Mouse (Mus musculus): Measurements from ENCODE around the gene Pou3f4. TPM values are rescaled to one million over a fixed set of nuclear protein-coding genes. Genes with fewer than 3 reads are reported as not detected.
"Not testable (repeated sequence)": the region's sequence is repeated elsewhere in the genome, so short reads cannot be mapped to it uniquely, and the experiment has no call there.

The Pou3f4 gene
- polyA plus RNA-seq (2014; fragmentation: Nextera tagmentation; extraction: Ambion mirVana) = 7.5 and 7.6 TPM in 2 replicates

DNA sequence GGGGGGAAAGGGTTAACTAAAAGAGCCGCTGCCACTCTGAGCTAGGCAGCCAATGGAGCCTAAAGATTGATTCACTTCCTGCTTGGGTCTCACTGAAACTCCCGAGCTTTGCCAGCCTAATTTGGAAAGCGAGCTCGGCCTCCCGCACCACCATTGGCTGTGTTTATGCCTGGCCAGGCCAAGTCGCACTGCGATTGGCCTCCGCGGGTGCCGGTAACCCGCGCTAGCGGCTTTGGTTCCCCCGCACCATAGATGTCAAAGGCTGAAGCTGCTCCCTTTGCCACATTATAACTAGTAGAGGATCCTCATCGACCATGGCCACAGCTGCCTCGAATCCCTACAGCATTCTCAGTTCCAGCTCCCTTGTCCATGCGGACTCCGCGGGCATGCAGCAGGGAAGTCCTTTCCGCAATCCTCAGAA is at the start of gene Pou3f4:
TSS of gene Pou3f4 (plus strand) at position 130 of the 421 bp plus-strand sequence.
- no peaks in the 10 kb centered on the region for H3K9me3 ChIP-seq (ENCODE audit: control insufficient read depth, low read length)
- peak within 1 kb of the TSS; percentile 74 for H3K9ac ChIP-seq
- 14% methylated on average over 20 of the region's 20 CpGs for WGBS
- peak within 1 kb of the TSS; percentile 88 for H3K27ac ChIP-seq
- ATAC-seq (ENCODE audit: low FRiP score) (peak; percentile 91), DNase-seq (ENCODE audit: low spot score) (peak; percentile 81)
- H3K4me3 ChIP-seq (replicated peaks; ENCODE audit: low read length) = peak within 1 kb of the TSS; percentile 62
- H3K4me2 ChIP-seq (replicated peaks) = peak within 1 kb of the TSS; percentile 54
- H3K27me3 ChIP-seq (ENCODE audit: control insufficient read depth, insufficient read depth, low read length) = no peaks in the 10 kb centered on the region
- no peaks in the 10 kb centered on the region for H3K36me3 ChIP-seq (replicated peaks; ENCODE audit: control insufficient read depth, insufficient read depth)
- H3K4me1 ChIP-seq (replicated peaks; ENCODE audit: control insufficient read depth, insufficient read depth, low read length) = no peaks in the 10 kb centered on the region; the same call in 1 of the 2 replicates

DNA sequence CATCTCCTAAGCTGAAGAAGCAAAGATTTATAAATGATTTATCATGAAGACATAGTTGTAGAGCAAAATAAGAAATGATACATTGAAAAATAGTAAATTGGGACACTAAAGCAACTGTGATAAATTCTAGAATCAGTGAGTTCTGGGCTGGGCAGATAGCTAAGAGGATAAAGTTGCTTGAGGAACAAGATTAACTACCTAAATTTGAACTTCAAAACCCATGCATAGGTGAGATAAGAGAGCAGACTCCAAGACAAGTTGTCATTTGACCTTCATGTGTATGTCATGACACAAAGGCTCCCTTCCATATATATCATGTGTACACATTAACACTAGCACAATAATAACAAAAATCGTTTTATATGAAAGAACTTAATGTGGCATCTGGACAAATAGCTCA is 48.1 kb upstream of the Pou3f4 start:
- Histone ChIP-seq H3K27me3 (ENCODE audit: control insufficient read depth, insufficient read depth, low read length) (no peaks in the 10 kb centered on the region), H3K27ac (no peak overlapping the region), H3K36me3 (replicated peaks; ENCODE audit: control insufficient read depth, insufficient read depth) (no peaks in the 10 kb centered on the region), H3K4me3 (replicated peaks; ENCODE audit: low read length) (no peak overlapping the region), H3K9me3 (ENCODE audit: control insufficient read depth, low read length) (no peaks in the 10 kb centered on the region), H3K9ac (no peak overlapping the region), H3K4me2 (replicated peaks) (no peak overlapping the region), H3K4me1 (replicated peaks; ENCODE audit: control insufficient read depth, insufficient read depth, low read length) (no peaks in the 10 kb centered on the region)
- DNase-seq (ENCODE audit: low spot score) (no peak), ATAC-seq (ENCODE audit: low FRiP score) (no peak)
- WGBS = 64% methylated on average over 1 of the region's 1 CpGs

DNA sequence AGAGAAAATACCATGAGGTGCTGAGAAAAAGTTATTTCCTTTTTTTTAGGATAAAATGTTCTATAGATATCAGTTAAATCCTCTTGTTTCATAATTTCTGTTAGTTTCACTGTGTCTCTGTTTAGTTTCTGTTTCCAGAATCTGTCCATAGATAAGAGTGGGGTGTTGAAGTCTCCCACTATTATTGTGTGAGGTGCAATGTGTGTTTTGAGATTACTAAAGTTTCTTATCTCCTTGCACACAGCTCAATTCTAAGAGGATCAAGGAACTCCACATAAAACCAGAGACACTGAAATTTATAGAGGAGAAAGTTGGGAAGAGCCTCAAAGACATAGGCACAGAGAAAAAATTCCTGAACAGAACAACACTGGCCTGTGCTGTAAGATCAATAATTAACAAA is 39.3 kb upstream of the Pou3f4 start:
- ATAC-seq (ENCODE audit: low FRiP score); H3K36me3 ChIP-seq (replicated peaks; ENCODE audit: control insufficient read depth, insufficient read depth); H3K4me3 ChIP-seq (replicated peaks; ENCODE audit: low read length); H3K9ac ChIP-seq; H3K27me3 ChIP-seq (ENCODE audit: control insufficient read depth, insufficient read depth, low read length); DNase-seq (ENCODE audit: low spot score); H3K4me1 ChIP-seq (replicated peaks; ENCODE audit: control insufficient read depth, insufficient read depth, low read length); H3K4me2 ChIP-seq (replicated peaks); H3K9me3 ChIP-seq (ENCODE audit: control insufficient read depth, low read length); H3K27ac ChIP-seq: not testable (repeated sequence)

DNA sequence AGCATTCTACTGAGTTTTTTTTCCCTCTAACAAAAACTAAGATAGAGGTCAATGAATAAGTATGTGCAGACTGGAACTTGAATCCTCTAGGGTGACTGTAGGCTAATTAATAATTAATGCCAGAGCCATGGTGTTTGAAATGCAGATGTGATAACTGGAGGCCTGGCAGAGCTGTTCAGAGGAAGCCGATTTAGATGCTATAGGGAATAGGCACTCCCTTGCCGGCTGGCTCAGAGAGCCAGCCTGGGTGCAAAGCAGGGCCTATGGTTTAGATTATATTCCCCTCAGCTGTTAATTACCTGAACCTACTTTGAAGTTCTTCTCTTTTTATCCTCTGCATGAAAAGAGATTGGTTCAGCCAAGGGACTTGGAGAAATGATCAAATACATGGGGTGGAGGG is 11.6 kb upstream of the Pou3f4 start:
- H3K27ac ChIP-seq = no peak overlapping the region
- DNase-seq (ENCODE audit: low spot score) (no peak), ATAC-seq (ENCODE audit: low FRiP score) (peak; percentile 74; the same call in 1 of the 2 replicates)
- no peak overlapping the region for H3K4me2 ChIP-seq (replicated peaks)
- no peak overlapping the region for H3K4me3 ChIP-seq (replicated peaks; ENCODE audit: low read length)
- no peaks in the 10 kb centered on the region for H3K9me3 ChIP-seq (ENCODE audit: control insufficient read depth, low read length)
- 30% methylated on average over 2 of the region's 2 CpGs for WGBS
- no peak overlapping the region for H3K9ac ChIP-seq
- H3K27me3 ChIP-seq (ENCODE audit: control insufficient read depth, insufficient read depth, low read length) = no peaks in the 10 kb centered on the region
- no peaks in the 10 kb centered on the region for H3K4me1 ChIP-seq (replicated peaks; ENCODE audit: control insufficient read depth, insufficient read depth, low read length)
- no peaks in the 10 kb centered on the region for H3K36me3 ChIP-seq (replicated peaks; ENCODE audit: control insufficient read depth, insufficient read depth)

DNA sequence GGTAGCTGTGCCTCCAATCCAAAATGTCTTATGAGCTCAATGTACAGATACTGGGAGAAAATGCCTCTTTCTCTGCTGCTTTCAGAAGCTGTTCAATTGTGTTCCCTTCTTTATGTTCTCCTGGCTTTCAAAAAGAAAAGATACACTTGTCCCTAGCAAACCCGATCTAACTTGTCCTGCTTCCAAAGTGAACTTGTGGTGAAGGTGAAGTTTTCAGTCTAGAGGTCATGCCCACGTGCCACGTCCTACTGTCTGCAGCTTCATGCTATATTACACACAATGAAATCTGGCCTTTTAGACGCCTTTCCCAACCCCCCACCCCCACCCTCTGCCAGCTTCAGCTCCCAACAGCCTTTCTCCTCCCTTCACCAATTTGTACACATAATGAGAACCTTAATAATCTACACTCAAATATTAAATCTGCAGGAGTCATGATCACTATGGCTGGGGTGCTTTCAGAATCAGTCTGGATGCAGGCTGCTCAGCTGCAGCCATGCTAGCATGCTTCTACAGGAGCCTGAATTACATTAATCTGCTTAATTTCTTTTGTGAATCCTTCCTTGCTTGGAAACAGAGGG is 4.0 kb upstream of the Pou3f4 start:
- WGBS = 25% methylated on average over 4 of the region's 4 CpGs
- Histone ChIP-seq H3K4me2 (replicated peaks) (peak overlapping the region; percentile 54), H3K27ac (peak overlapping the region; percentile 80), H3K9me3 (ENCODE audit: control insufficient read depth, low read length) (no peaks in the 10 kb centered on the region), H3K4me3 (replicated peaks; ENCODE audit: low read length) (peak overlapping the region; percentile 13; the same call in 1 of the 2 replicates), H3K27me3 (ENCODE audit: control insufficient read depth, insufficient read depth, low read length) (no peaks in the 10 kb centered on the region), H3K36me3 (replicated peaks; ENCODE audit: control insufficient read depth, insufficient read depth) (no peaks in the 10 kb centered on the region), H3K9ac (no peak overlapping the region; the same call in 1 of the 2 replicates), H3K4me1 (replicated peaks; ENCODE audit: control insufficient read depth, insufficient read depth, low read length) (no peaks in the 10 kb centered on the region; the same call in 1 of the 2 replicates)
- DNase-seq (ENCODE audit: low spot score) (no peak), ATAC-seq (ENCODE audit: low FRiP score) (no peak)

DNA sequence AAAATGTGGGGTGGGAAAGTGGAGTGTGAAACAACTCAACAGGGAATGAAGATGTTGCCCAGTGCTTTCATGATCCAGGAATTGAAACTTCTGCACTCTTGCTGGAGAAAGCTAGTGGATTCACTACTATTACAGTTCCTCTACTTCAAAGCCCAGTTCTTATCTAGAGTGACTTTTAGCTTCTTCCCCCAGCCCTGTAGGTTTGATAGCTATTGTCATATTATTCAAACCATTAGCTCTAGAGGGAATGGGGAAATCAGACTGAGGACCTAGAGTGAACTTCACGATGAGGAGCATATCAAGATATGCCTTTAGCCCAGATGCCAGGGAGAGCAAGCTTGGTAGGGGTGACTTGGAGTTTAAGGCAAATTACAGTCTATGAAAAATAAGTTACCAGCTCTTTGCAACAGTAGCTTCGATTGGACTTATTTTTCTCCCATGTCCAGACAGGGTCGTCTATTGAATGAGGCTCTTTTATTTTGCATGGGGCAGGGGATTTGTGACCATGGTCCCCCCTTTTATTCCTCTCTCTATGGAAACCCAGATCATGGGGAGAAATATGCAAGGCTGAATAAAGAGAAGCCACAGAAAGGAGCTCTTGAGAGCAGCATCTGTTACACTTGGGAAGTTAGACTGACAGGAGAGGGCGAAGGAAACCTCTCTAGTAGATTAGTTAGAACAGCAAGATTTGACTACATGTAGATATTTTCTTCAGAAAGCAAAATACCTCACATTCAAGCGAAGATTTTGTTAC is 3.1 kb upstream of the Pou3f4 start:
- peak overlapping the region; percentile 54 for H3K4me2 ChIP-seq (replicated peaks)
- peak overlapping the region; percentile 62 for H3K4me3 ChIP-seq (replicated peaks; ENCODE audit: low read length)
- no peaks in the 10 kb centered on the region for H3K9me3 ChIP-seq (ENCODE audit: control insufficient read depth, low read length)
- peak overlapping the region; percentile 80 for H3K27ac ChIP-seq
- ATAC-seq (ENCODE audit: low FRiP score) = peak; percentile 31; the same call in 1 of the 2 replicates
- H3K4me1 ChIP-seq (replicated peaks; ENCODE audit: control insufficient read depth, insufficient read depth, low read length) = no peaks in the 10 kb centered on the region; the same call in 1 of the 2 replicates
- H3K27me3 ChIP-seq (ENCODE audit: control insufficient read depth, insufficient read depth, low read length) = no peaks in the 10 kb centered on the region
- no peak overlapping the region for H3K9ac ChIP-seq
- no peak for DNase-seq (ENCODE audit: low spot score)
- no peaks in the 10 kb centered on the region for H3K36me3 ChIP-seq (replicated peaks; ENCODE audit: control insufficient read depth, insufficient read depth)
- 17% methylated on average over 5 of the region's 5 CpGs for WGBS

DNA sequence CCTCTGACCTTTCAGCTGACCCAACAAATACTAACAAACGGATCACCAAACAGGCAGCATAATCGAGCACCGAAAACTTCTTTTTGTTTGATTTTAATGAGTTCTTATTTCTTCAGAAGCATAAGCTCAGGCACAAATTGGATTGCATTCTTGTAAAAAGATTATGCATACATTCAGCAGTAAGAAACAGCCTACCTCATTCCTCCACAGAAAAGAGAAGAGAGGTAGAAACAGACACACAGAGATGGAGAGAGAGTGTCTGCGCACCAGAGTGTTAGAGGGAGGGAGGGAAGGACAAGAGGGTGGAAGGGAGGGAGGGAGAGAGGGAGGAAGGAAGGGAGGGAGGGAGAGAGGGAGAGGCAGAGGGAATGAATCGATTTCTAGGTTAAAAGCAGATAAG is 2.0 kb upstream of the Pou3f4 start:
- DNase-seq (ENCODE audit: low spot score) (no peak), ATAC-seq (ENCODE audit: low FRiP score) (no peak)
- WGBS = 19% methylated on average over 5 of the region's 5 CpGs

DNA sequence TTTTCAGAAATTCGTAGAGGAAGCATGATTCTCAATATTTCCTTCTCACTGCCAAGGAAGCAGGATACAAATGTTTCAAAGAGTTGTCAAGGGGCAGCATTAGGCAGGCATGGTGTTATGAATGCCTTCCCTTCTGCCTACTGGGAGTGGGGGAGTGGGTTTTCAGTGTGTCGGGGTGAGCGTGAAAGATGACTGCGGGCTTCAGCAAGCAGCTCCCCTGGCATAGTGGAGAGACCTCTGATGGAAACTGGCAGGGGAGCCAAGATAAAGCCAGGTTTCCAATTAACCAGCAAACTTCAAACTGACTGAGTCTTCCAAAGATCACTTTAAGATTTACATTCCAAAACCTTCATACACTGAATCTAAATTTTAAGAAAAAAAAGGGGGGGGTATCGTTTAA is 679 bp upstream of the Pou3f4 start:
- 26% methylated on average over 5 of the region's 5 CpGs for WGBS

More for the DNA sequence above, 2.0 kb upstream of the Pou3f4 start:
- Histone ChIP-seq H3K4me3 (replicated peaks; ENCODE audit: low read length) (peak overlapping the region; percentile 62), H3K27me3 (ENCODE audit: control insufficient read depth, insufficient read depth, low read length) (no peaks in the 10 kb centered on the region), H3K36me3 (replicated peaks; ENCODE audit: control insufficient read depth, insufficient read depth) (no peaks in the 10 kb centered on the region), H3K4me2 (replicated peaks) (peak overlapping the region; percentile 54), H3K4me1 (replicated peaks; ENCODE audit: control insufficient read depth, insufficient read depth, low read length) (no peaks in the 10 kb centered on the region; the same call in 1 of the 2 replicates), H3K27ac (peak overlapping the region; percentile 80), H3K9me3 (ENCODE audit: control insufficient read depth, low read length) (no peaks in the 10 kb centered on the region), H3K9ac (peak overlapping the region; percentile 44)

More for the DNA sequence above, 679 bp upstream of the Pou3f4 start:
- Histone ChIP-seq H3K36me3 (replicated peaks; ENCODE audit: control insufficient read depth, insufficient read depth) (no peaks in the 10 kb centered on the region), H3K27ac (peak overlapping the region; percentile 80), H3K9ac (peak overlapping the region; percentile 44), H3K27me3 (ENCODE audit: control insufficient read depth, insufficient read depth, low read length) (no peaks in the 10 kb centered on the region), H3K4me3 (replicated peaks; ENCODE audit: low read length) (peak overlapping the region; percentile 62), H3K9me3 (ENCODE audit: control insufficient read depth, low read length) (no peaks in the 10 kb centered on the region), H3K4me1 (replicated peaks; ENCODE audit: control insufficient read depth, insufficient read depth, low read length) (no peaks in the 10 kb centered on the region; the same call in 1 of the 2 replicates), H3K4me2 (replicated peaks) (peak overlapping the region; percentile 54)
- no peak for ATAC-seq (ENCODE audit: low FRiP score)
- no peak for DNase-seq (ENCODE audit: low spot score)
